Mouse (Mus musculus) kidney, adult 8-10 months (tissue): ENCODE measurements around the gene Cdh11.
"Not testable (repeated sequence)": the region's sequence is repeated elsewhere in the genome, so short reads cannot be mapped to it uniquely, and the experiment has no call there.

Experiments
- DNase-seq, 2 experiments: peaks; one replicate each; pipeline ENCODE4 v3.0.0; 2022

Cdh11 gene

DNA sequence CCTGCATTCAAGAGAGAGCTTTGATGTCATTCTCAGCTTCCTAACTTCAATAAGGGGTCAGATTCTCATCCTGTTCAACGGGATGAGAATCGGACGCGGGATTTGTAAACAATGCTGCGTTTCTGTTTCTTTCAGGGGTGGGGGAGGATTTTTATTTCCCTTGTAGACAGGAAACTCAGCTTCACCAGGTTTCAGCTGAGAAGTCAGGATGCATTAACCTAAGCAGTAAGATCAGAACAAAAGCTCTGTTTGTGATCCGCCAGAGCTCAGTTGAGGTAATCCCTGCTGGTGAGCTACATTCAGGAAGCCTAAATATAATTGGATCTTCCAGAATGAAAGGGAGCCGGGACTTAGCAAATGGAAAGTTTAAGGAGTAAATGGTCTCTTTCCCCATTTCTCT lies 78.1 kb downstream of the Cdh11 start:
- no peak for DNase-seq

DNA sequence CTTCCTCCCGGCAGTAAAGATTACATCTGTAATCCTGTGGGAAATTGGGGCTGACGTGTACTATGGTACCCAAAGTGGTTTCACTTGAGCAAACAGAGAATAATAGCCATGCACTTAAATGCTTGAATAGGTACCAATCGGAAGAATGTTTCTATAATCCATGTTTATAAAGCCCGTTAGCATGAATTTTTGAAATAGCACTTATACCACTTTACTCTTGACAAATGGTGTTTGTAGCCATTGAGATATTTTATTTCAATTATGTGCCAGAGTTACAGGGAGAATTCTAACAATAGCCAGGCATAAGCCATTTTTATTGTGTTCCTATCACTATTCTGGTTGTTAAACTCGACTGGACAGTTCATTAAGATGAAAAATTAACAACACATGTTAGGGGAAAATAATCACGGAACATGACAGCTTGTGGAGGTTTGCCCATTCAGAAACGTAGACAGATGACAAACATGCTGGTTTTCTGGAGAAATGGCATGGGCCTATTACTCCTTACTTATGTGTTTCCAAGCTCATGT lies 80.0 kb downstream of the Cdh11 start:
- DNase-seq = no peak

DNA sequence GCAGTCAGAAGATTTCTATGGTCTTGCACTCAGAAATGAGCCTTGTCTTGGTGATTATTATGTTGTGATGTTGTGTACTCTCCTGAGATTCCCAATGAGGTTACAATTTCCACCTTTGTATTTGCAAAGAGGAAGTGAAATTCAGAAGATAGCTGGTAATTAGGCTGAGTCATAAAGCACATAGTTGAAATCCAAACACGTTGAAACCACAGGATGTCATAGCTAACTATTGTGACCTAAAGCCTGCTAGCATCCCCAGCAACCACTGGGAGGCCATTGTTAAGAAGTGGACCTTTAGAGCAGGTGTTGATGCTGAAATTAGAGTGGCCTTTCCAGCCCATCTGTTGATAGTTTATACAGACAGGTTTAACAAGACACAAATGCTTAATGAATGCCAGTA lies 85.2 kb downstream of the Cdh11 start:
- DNase-seq = no peak

DNA sequence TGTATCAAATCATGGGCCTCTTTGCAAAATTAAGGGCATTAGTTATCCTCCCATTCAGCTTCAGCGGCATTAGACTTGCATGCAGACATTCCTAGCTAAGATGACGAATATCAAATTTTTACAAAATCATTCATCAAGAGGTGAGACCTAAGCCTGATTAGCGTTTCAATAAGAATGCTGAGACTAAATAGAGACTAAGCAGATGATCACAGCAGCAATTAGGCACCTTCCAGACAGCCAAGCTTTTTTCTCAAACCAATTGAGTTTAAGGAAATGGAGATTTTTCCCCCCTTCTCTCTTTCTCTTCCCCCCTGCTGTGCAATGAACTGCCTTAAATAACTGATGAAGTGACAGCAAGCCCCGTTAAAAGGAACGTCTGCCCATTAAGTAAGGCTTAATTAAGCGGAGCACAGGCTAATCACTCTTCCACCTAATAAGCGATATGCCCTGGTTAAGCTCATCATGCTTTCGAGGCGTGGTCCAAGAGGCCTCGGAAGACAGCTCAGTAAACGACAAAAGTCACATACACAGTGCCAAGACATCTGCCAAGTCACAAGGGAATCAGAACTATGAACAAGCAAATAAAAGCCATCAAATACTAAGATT lies 87.1 kb downstream of the Cdh11 start:
- no peak for DNase-seq

DNA sequence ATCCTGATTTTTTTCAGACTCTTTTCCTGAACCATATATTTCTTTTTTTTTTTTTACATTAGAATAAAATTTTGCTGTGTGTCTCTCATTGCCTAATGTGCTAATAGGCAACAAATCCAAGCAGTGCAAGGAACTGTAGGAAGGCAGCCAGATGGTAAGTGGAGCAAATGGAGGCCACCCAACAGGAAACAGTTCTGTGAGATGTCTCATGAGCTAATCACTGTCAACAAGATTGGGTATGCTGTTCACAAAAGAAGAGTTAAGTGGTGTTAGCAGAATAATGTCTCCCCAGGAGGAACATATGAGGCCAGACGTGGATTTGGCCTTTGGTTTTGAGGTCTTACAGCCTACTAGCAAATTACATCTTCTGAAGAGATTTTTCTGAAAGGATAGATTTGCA lies 92.0 kb downstream of the Cdh11 start:
- no peak for DNase-seq

DNA sequence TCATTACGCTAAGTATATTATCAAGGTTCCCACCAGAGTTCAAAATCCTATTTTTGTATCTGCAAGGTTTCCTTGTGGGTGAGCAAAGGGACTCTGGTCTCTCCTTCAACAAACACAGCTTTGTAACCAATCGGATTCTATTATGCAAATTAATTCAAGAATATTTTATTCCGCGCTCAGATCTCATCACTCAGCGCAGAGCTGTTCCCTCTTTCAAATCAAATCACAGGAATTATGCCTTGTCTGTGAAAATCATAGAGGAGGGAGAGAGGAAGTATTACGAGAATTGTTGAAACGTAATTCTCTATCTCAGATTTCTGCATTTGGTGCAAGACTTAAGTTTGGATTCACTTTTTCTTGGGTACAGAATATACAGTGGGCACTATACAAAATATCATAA lies 100.0 kb downstream of the Cdh11 start:
- not testable (repeated sequence) for DNase-seq

DNA sequence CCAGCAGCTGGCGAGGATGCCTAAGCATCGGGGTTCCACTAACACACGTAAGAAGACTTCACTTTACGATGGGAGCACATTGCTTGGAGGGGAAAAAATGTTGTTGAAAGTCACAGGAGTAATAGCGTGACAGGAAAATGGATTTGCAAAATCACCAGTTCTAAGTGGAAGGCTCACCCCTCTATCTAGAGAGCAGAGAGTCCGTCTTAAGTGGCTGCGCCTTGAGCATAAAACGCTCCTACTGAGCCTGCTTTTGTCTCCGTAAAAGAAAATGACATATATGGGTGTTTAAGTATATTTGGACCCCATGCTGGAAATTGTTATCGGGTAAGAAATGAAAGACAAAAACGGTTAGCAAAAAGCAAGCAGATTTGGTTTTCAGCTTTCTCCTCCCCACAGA lies 100.4 kb downstream of the Cdh11 start:
- DNase-seq = no peak

DNA sequence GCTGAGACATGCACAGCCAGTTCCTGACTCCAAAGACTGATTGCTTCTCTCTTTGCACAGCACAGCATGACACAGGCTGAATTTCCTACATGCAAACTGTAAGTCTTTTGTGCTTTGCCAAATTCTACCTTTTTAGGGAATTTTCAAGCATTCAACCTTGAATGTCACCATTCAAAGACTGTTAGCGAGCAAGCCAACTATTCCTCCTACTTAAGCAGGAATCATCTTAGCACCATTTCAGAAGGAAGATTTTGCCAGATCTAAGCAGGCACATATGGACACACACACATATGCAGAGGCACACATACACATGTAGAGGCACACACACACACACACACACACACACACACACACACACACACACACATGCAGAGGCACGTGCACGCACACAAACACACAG lies 108.3 kb downstream of the Cdh11 start:
- DNase-seq = no peak

DNA sequence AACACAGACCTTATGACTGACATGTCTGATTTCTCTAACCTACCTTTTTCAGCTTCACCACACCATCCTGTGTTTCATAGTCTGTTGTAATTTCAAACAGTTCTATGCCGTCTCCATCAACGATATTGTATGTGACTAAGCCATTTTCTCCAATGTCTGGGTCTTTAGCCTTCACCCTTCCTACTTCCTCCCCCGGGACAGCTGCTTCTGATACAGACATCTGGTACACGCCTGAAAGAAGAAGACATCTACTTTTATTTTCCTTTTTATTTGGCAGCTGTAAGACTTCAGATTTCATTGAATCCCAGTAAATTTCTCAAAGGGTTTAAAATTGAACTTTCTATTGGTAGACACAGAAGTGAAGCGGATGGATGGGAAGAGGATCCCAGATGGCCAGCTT lies 120.9 kb downstream of the Cdh11 start:
- DNase-seq = not testable (repeated sequence)

DNA sequence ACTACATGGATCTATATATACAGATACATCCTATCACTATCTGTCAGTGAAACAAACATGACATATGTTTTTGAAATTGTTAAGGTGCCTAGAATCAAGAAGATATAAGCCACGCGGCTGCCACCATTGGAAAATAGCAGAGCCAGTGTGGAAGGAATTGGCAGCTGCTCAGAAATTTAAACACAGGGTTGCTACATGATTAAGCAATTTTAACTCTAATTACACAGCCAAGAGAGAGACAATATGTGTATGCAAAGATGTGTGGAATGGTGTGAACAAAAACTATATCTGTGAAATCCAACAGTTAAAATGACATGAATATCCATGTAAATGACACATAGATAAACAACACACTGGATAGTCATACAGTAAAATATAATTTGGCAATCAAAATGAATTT lies 128.9 kb downstream of the Cdh11 start:
- DNase-seq = no peak

DNA sequence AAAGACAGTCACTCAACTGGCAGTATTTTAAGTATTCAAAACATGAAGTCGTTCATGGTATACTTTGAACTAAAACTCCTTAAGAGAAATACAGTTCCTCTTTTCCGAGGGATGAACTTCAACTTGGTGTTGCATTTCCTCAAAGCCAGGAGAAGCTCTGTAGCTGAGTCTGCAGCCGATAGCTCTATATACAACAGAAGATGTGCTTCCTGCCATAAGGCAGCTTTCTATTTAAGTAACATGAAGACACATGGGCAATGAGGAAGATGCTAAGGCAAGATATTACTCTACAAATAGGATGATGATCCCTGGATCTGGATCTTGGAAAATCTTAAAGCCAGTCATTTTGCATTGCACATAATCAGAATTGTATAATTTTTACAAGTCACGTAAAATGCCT lies 133.5 kb downstream of the Cdh11 start:
- DNase-seq = no peak

DNA sequence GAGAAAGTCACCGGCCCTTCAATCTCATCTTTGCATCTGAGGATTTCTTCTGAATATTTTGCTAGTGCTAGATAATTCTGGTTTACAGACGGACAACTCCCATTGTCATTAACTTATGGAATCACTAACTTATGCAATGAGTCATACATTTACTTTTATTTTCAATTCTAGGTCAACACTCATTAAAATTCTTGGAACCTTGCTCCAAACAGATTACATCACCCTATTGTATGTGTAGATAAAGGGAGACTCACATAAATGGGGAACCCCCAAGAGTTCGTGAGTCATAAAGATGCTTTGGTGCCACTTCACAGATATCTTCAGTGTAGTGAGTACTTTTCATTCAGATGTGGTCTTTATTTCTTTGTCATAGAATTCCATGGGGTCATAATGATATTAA lies 158.3 kb downstream of the Cdh11 start:
- DNase-seq = no peak

DNA sequence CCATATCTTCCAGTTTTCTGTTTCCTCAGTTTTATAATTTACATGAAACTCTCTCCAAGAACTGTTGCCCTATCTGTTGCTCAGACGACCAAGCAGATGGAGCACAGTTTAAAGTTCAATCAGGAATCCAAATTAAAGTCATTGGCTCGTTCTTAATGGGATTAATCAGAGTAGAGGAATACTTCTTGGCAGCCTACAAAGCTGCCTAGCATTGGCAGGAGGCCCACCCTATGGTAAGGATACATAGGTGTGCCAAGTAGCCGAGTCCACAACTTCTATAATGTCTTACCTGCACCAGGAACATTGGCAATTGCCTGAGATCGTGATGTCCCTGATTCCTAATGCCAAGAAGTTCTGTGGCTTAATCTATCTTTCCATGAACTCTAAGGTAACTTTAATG lies 173.3 kb downstream of the Cdh11 start:
- DNase-seq = no peak

DNA sequence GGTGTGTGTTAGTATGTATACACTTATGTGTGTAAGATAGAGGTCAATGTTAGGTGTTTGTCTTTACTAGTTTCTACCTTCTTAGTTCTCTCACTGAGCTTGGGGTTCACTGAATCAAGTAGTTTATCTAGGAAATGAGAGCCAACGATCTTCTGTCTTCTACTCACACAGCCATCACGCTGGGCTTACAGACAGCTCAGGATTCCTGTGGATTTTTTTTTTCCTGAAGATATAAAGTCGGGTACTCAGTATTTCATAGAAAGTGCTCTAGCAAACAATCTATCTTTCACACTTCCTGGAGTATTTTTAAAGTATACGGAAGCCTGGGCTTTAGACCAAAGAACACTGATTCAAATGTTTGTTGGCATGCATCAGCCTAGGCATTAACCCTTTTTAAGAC lies 184.1 kb downstream of the Cdh11 start:
- no peak for DNase-seq

DNA sequence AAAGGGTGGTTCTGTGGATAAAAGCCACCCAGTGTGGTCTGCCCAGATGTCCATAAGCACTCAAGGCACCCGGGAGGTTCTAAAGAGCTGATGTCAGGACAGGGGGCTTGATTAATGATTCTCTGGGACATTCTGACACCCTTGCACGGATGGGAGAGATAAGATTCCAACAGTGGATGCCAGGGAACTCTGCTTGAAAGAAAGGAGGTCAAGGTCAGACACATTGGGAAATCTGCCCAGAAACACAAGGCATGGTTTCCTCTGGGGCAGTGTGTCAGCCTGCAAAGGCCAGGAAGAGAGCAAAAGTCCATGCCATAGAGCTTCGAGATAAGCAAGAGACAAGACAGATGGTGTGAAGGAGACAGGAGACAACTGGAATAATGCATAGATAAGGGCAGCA lies 188.9 kb downstream of the Cdh11 start:
- peak; percentile 33 to 45 for DNase-seq

DNA sequence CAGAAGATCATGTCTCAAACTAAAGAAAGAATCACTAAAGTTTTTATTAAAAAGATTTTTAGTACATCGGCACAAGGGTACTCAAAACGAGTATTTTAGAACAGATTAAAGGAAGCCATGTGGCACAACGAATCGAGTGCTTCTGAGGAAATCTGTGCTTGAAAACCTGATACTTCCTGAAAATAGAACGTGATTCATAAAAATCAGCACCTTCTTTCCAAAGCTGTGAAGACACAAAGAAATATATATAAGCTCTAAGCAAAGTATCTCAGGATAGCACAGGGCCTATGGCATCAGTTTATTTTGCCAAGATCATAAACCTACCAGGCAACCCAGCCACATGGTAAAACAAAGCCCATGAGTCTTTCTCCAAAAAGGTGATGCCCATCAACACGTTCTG lies 191.5 kb downstream of the Cdh11 start:
- no peak for DNase-seq
